Mouse (Mus musculus) layer of hippocampus, adult 11-12 months (tissue): ENCODE measurements around the gene Ipmk.
A peak's percentile ranks its signal among the peaks of the same experiment; 100 is the strongest.
"Not testable (repeated sequence)": the region's sequence is repeated elsewhere in the genome, so short reads cannot be mapped to it uniquely, and the experiment has no call there.

Source experiments
- DNase-seq: peaks from one replicate; pipeline ENCODE4 v3.0.0; 2022; ENCODE audit warnings: low spot score

Gene Ipmk

GRCm38 (mm10) chr10:71426740-71427139 lies 79.2 kb downstream of the Ipmk start:
- no peak for DNase-seq

- no peak for DNase-seq
Observed at GRCm38 (mm10) chr10:71427381-71427780, 79.8 kb downstream of the Ipmk start.

GRCm38 (mm10) chr10:71428246-71428864 lies 80.8 kb downstream of the Ipmk start:
- DNase-seq: no peak

GRCm38 (mm10) chr10:71430661-71431060 lies 83.1 kb downstream of the Ipmk start:
- DNase-seq: no peak

- no peak for DNase-seq
Observed at GRCm38 (mm10) chr10:71443086-71443485, 95.5 kb downstream of the Ipmk start.

- no peak for DNase-seq
Observed at GRCm38 (mm10) chr10:71447661-71448060, 100.1 kb downstream of the Ipmk start.

- no peak for DNase-seq
Observed at GRCm38 (mm10) chr10:71448284-71448683, 100.7 kb downstream of the Ipmk start.

GRCm38 (mm10) chr10:71455355-71455754 lies 107.8 kb downstream of the Ipmk start:
- no peak for DNase-seq

GRCm38 (mm10) chr10:71462371-71462770 lies 114.8 kb downstream of the Ipmk start:
- DNase-seq: not testable (repeated sequence)

GRCm38 (mm10) chr10:71464417-71464816 lies 116.9 kb downstream of the Ipmk start:
- DNase-seq: no peak

- no peak for DNase-seq
Observed at GRCm38 (mm10) chr10:71468315-71468714, 120.8 kb downstream of the Ipmk start.

GRCm38 (mm10) chr10:71469751-71470150 lies 122.2 kb downstream of the Ipmk start:
- no peak for DNase-seq

GRCm38 (mm10) chr10:71472033-71472432 lies 124.5 kb downstream of the Ipmk start:
- no peak for DNase-seq

GRCm38 (mm10) chr10:71473590-71473989 lies 126.0 kb downstream of the Ipmk start:
- no peak for DNase-seq

- no peak for DNase-seq
Observed at GRCm38 (mm10) chr10:71476471-71477080, 129.0 kb downstream of the Ipmk start.

- DNase-seq: no peak
Observed at GRCm38 (mm10) chr10:71477147-71477546, 129.6 kb downstream of the Ipmk start.

- DNase-seq: peak; percentile 75
Observed at GRCm38 (mm10) chr10:71479700-71480325, 132.2 kb downstream of the Ipmk start.
